Mouse (Mus musculus) retina, embryonic 14.5 days (tissue): ENCODE data around the gene Aspdh.

Experiments used
- DNase-seq: peaks from one replicate; pipeline ENCODE4 v3.0.0-alpha.2; 2015; ENCODE audit warnings: low spot score

Aspdh gene

GRCm38 (mm10) chr7:44472558-44472885 lies 7.3 kb downstream of the Aspdh start:
- no peak for DNase-seq

GRCm38 (mm10) chr7:44472961-44473646 lies 7.9 kb downstream of the Aspdh start:
- DNase-seq, result no peak

- DNase-seq, result peak; percentile 66
Observed at GRCm38 (mm10) chr7:44474419-44474818, 9.2 kb downstream of the Aspdh start.

DNA sequence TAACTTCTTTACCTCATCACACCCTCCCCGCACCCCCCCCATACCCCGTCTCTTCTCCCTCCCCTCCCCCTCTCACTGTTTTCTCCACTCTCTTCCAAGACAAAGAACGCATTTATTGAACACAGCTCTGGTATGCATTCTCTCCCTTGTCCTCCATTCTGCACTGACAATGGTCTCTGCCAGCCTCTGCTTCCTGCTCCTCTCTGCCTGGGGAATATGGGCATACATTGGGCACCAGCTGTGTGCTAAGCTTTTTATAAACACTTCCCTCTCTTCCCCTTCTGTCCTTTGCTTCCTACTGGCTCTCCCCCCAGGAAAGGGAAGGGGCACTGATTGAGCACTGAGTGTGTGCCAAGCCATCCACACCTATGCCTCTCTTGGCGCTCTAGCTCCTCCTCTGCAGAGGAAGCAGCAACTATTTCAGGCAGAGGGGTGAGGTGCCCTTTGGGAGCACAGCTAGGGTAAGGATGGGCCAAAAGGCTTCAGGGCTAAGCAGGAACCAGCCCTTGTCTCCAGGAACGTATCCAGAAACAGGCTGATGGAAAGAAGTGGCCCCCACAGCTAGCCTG lies 9.9 kb downstream of the Aspdh start:
- no peak for DNase-seq

DNA sequence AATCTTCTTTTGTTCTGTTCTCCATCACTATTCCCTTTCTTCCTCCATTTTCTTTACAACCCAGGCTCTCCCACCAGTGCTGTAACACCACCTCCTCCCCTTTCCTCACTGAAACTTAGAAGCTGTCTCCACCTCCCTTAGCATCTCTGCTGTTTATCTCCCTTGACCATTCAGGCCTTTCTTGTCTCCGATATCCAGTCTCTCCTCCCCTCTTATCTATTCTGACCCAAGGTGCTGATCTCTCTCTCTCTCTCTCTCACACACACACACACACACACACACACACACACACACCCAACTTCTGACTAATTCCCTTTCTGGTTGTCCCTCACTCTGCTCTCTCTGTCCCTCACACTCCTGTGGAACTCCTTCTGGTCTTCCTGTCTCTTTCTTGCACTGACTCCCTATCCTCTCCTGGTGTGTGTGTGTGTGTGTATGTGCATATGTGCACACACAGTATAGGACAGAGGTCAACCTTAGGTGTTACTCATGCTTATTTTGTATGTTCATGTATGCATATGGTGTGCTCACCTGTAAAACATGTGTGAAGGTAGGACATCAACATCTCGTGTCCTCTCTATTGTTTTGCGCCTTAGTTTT lies 17.7 kb downstream of the Aspdh start:
- DNase-seq, result no peak

- no peak for DNase-seq
Observed at GRCm38 (mm10) chr7:44484109-44484508, 18.9 kb downstream of the Aspdh start.

- DNase-seq, result peak; percentile 95
Observed at GRCm38 (mm10) chr7:44484841-44485571, 19.8 kb downstream of the Aspdh start.

GRCm38 (mm10) chr7:44485572-44486195 lies 20.5 kb downstream of the Aspdh start:
- DNase-seq, result no peak

DNA sequence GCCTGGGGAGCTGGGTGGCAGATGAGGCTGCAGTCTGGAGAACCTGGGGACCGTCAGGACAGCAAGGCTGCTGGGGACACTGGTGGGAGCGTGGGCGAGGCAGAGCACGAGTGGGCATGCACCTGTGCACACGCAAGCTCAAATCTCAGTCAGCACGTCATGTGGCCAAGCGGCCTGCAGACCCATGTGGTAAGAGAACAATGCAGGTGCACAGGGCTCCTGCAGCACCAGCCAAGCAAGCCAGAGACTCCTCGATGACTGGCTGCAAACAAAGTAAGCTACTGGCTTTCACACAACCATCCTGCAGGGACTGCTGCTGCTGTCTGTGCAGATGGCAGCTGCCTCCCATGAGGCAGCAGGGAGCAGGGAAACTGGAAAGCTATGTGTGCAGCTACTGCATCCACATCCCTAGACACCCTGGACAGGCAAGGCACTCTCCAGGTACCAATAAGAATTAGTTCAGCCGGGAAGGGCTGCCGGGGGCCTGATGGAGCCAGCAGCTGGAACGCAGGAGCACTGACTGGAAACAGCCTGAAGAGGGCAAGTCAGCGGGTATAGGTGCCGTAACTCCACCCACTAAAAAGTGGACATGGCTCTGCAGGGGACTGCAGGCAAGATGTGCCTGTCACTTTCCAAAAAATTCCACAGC lies 21.9 kb downstream of the Aspdh start:
- no peak for DNase-seq

DNA sequence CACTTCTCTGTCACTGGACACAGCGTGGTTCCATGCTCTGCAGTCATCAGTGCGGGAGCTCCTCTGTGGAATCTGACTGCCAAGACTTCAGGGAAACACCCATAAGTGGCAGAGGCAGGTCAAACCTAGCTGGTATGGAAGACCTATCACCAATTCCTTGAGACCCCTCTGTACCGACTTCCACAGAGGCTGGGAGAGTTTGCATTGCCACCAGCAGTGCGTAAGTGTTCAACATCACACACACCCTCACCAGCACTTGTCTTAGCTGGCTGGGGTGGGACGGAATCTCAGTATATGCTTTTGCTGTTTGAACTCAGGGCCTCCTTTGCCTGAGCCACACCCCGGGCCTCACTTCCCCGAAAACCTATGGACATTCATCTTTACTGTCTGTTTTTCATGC lies 22.7 kb downstream of the Aspdh start:
- no peak for DNase-seq

GRCm38 (mm10) chr7:44488545-44488944 lies 23.4 kb downstream of the Aspdh start:
- no peak for DNase-seq

GRCm38 (mm10) chr7:44490281-44490680 lies 25.1 kb downstream of the Aspdh start:
- no peak for DNase-seq

DNA sequence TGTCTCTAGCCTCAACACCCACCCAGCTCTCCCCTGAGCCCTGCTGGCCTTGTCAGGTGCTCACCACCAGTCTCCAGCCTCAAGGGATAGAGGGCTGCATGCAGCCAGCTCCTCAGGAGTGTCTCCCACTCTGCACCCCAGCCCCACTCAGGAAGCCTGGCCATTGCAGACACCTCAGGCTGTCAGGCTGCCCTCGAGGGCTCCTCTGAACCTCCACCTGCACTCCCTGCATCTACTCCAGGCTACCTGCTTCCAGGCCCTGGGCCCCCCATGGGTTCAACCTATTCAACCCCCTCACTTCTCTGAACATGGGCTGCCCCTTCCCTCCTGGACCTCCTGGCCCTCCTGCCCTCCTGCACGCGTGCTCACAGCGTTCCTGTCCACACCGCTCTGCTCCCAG lies 26.2 kb downstream of the Aspdh start:
- DNase-seq, result no peak

DNA sequence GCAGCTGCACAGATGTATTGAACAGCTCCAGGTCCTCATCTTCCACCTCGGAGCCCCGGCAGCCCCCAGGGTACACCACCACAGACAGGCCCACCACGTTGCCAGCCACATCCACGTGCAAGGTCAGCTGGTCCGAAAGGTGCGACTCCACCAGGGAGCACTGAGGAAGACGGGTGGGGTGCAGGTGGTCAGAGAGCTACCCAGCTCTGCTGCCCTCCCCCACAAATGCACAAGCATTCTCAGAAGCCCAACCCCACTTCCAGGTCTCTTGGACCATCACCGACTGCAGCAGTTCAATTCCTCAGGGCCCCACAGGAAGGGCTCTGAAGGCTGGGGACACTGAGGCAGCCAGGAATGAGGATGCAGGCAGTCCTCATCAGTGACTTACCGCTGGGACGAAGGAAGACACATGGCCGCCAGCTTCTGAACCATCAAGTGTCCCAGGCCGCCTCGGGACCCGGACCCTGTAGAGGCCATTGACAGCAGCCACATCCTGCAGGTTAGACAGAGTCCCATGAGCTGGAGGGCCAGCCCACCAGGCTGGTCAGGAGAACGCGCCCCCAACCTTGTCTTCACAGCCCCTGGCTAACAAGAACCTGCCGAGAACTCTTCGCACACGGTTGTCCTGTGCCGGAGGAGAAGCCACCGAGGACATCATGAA lies 27.1 kb downstream of the Aspdh start:
- no peak for DNase-seq

DNA sequence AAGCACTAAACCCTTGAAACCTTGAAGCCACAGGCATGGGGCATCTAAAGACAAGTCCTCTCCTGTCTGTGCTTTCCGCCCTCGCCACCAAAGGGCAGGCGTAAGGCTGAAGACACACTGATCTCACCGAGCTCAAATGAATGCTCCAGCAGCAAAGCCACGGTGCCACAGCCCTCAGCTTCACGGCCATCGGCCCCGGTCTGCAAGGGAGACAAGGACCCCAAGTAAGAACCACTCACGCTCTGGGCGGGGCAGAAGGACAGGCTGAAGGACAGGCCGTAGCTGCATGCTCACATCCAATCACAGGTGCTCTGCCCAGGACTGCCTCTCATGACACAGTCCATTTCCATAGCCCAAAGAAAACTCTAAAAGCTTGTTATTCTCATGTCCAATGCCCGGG lies 29.5 kb downstream of the Aspdh start:
- no peak for DNase-seq

DNA sequence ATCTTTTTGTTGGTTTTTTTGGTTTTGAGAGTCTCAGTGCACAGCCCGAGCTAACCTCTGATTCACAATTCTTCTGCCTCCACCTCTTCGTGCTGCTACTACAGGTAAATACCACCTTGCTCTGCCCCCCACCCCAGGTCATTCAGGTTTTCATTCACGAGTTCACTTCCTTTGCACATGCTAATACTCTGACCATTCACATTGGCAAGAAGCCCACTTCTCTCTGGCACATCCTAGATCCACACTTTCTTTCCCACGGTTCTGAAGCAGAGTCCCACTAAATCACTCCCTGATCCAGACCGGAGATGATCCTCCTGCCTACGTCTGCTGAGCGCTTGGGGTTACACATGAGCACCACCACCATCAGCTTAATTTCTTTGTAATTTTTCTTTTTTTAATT lies 29.9 kb downstream of the Aspdh start:
- DNase-seq, result no peak

DNA sequence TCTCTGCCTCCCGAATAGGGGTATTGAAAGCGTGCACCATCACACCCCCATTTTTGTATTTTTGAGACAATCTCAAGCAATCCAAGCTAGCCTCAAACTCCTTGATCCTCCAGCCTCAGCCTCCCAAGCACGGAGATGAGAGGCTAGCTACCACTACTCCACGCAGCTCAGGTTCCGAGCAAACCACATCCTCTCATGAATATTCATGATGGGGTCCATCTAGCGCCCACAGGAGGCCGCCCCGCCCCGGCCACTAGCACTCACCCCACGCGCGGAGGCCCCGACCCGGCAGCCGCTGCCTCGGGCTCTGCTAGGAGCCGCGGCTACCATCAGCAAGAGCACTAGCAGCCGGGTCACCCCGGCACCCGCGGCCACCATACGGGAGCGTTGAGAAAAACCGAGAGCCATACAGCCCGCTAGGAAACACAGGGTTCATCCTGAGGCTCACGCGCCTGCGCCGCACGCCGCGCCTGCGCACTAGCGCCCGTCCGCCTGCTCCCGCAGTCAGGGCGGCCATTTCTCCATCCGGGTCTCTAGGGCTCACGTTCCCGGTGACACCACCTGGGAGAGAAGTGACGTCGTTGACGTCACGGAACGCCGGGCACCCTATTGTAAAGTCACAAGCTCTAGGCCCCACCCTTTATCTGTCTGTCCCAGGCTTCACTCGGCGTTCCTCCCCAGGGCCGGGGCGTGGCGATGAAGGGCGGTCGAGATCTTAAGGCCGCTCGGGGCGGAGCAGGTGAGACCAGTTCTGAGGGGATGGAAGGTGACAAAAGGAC lies 31.0 kb downstream of the Aspdh start, which contains the start of the genes Emc10 and Fam71e1:
Gene Emc10 (minus strand): TSS at position 538 of the 779 bp plus-strand sequence.
Gene Fam71e1 (plus strand): TSS at position 590 of the 779 bp plus-strand sequence.
- peak; percentile 99 for DNase-seq

- no peak for DNase-seq
Observed at GRCm38 (mm10) chr7:44496771-44497109, 31.5 kb downstream of the Aspdh start.

GRCm38 (mm10) chr7:44497361-44498055 lies 32.3 kb downstream of the Aspdh start:
- DNase-seq, result no peak

DNA sequence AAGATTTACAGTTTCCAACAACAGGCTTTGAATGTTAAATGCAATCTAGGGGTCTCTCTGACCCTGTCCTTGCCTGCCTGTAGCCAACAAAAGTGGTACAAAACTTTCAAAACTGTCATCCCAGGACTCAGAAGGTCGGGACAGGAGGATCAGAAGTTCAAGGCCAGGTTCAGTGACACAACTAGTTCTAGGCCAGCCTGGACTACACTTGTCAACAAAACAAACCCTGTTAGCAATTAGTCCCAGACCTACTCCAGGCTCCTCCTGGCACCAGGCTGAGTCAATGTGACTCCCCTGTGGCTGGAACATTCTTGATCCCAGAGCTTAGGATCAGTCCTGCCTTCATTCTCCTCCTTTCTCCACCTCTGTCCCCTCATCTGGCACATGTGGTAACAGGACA lies 33.7 kb downstream of the Aspdh start:
- no peak for DNase-seq
